Mouse (Mus musculus) stomach, postnatal 0 days (tissue): Measurements from ENCODE around the gene Foxd4. TPM values are rescaled to one million over a fixed set of nuclear protein-coding genes. Genes with fewer than 3 reads are reported as not detected.

Experiments used
- ATAC-seq: fragments of 200-750 bp; cut with Nextera tagmentation; 2 replicates; pipeline ENCODE4 v1.8.0; 2017; ENCODE audit not compliant: low FRiP score, low TSS enrichment
- DNase-seq: peaks from one replicate; pipeline ENCODE4 v3.0.0-alpha.2; 2016; ENCODE audit warnings: low spot score
- H3K27ac ChIP-seq: fragments of 300-500 bp; sonication (generic); replicated peaks from 2 replicates; pipeline ENCODE4 v1.5.1; 2014; ENCODE audit warnings: mild to moderate bottlenecking, control low read depth
- H3K27me3 ChIP-seq: fragments of 300-500 bp; sonication (generic); 2 replicates; pipeline ENCODE4 v1.6.1; 2014; ENCODE audit warnings: low read length; ENCODE audit not compliant: control insufficient read depth, insufficient read depth
- H3K36me3 ChIP-seq: fragments of 300-500 bp; sonication (generic); 2 replicates; pipeline ENCODE4 v1.6.1; 2014; ENCODE audit warnings: low read length, mixed read lengths; ENCODE audit not compliant: control insufficient read depth, insufficient read depth
- H3K4me1 ChIP-seq: fragments of 300-500 bp; sonication (generic); replicated peaks from 2 replicates; pipeline ENCODE4 v1.6.1; 2014; ENCODE audit warnings: antibody characterized with exemption; ENCODE audit not compliant: control insufficient read depth, insufficient read depth
- H3K4me2 ChIP-seq: fragments of 300-500 bp; sonication (generic); replicated peaks from 2 replicates; pipeline ENCODE4 v1.6.1; 2014; ENCODE audit warnings: low read depth, mild to moderate bottlenecking, control low read depth, moderate library complexity
- H3K4me3 ChIP-seq: fragments of 300-500 bp; sonication (generic); 2 replicates; pipeline ENCODE4 v1.5.1; 2014; ENCODE audit warnings: low read depth, low read length, control low read depth
- H3K9ac ChIP-seq: fragments of 300-500 bp; sonication (generic); 2 replicates; pipeline ENCODE4 v1.6.1; 2014; ENCODE audit warnings: mild to moderate bottlenecking, low read length, control low read depth, mixed read lengths
- H3K9me3 ChIP-seq: fragments of 300-500 bp; sonication (generic); 2 replicates; pipeline ENCODE4 v1.6.1; 2016; ENCODE audit warnings: low read length; ENCODE audit not compliant: control insufficient read depth
- CTCF ChIP-seq: IDR thresholded peaks from 2 replicates; pipeline ENCODE4 v1.5.1; 2016; ENCODE audit warnings: antibody characterized with exemption, low read depth, mild to moderate bottlenecking, moderate library complexity
- EP300 ChIP-seq: optimal IDR thresholded peaks from 2 replicates; pipeline ENCODE3; 2016; ENCODE audit warnings: antibody characterized with exemption
- WGBS: fragments of 180-500 bp; shearing (Covaris S2); extraction: QIAGEN DNeasy Blood & Tissue Kit; methylation state at CpG from one replicate; pipeline ENCODE4 v1.1.7; 2014; 5-methylcytosine and 5-hydroxymethylcytosine counted together
- polyA plus RNA-seq: library from polyadenylated mRNA; unstranded; fragments of >200 nt; fragmentation: Nextera tagmentation; extraction: Ambion mirVana; gene quantifications from 2 replicates; pipeline ENCODE4 v1.2.1, GENCODE M21; 2015

The Foxd4 gene
- 0.08 TPM in 1 of 2 replicates, not detected in the other for polyA plus RNA-seq

- TF ChIP-seq CTCF (no peak), EP300 (no peak)
- H3K9ac ChIP-seq, result no peak within 1 kb of the TSS
- no peak within 1 kb of the TSS for H3K27ac ChIP-seq
- 1% methylated on average over 25 of the region's 27 CpGs for WGBS
- ATAC-seq, result no peak
- peak within 1 kb of the TSS; percentile 25 for H3K4me3 ChIP-seq
- no peaks in the 10 kb centered on the region for H3K36me3 ChIP-seq
- H3K4me1 ChIP-seq, result no peaks in the 10 kb centered on the region
- H3K27me3 ChIP-seq, result peaks cover 26% of the 10 kb centered on the region
- peak; percentile 13 for DNase-seq
- H3K9me3 ChIP-seq, result no peaks in the 10 kb centered on the region
- peak within 1 kb of the TSS; percentile 44 for H3K4me2 ChIP-seq
These were observed at the start of gene Foxd4 for GRCm38 (mm10) chr19:24900581-24901220. Gene Foxd4 (minus strand): TSS chr19:24901197.

GRCm38 (mm10) chr19:24945521-24946262 lies 44.7 kb upstream of the Foxd4 start:
- ATAC-seq (no peak), DNase-seq (no peak)
- H3K9me3 ChIP-seq, result no peaks in the 10 kb centered on the region
- TF ChIP-seq CTCF (no peak), EP300 (no peak)
- no peak overlapping the region for H3K4me2 ChIP-seq
- no peaks in the 10 kb centered on the region for H3K27me3 ChIP-seq
- no peaks in the 10 kb centered on the region for H3K36me3 ChIP-seq
- H3K27ac ChIP-seq, result no peak overlapping the region
- no peaks in the 10 kb centered on the region for H3K4me1 ChIP-seq
- no peak overlapping the region for H3K4me3 ChIP-seq
- H3K9ac ChIP-seq, result no peak overlapping the region

GRCm38 (mm10) chr19:24937084-24937483 lies 36.1 kb upstream of the Foxd4 start:
- TF ChIP-seq EP300, result no peak
- TF ChIP-seq CTCF, result no peak
- H3K9ac ChIP-seq, result no peak overlapping the region
- 0 out of 2 replicates have a peak, but pooled peaks cover 3% of the 10 kb centered on the region for H3K36me3 ChIP-seq
- H3K9me3 ChIP-seq, result no peaks in the 10 kb centered on the region
- H3K4me1 ChIP-seq, result no peaks in the 10 kb centered on the region
- H3K4me2 ChIP-seq, result no peak overlapping the region
- H3K4me3 ChIP-seq, result no peak overlapping the region
- ATAC-seq (no peak), DNase-seq (no peak)
- no peaks in the 10 kb centered on the region for H3K27me3 ChIP-seq
- no peak overlapping the region for H3K27ac ChIP-seq
- WGBS, result 55% methylated on average over 1 of the region's 1 CpGs

- Histone ChIP-seq H3K27ac (no peak overlapping the region), H3K9me3 (no peaks in the 10 kb centered on the region), H3K4me2 (no peak overlapping the region), H3K27me3 (no peaks in the 10 kb centered on the region), H3K36me3 (no peaks in the 10 kb centered on the region), H3K9ac (no peak overlapping the region), H3K4me1 (no peaks in the 10 kb centered on the region), H3K4me3 (no peak overlapping the region)
- DNase-seq (no peak), ATAC-seq (no peak)
- 59% methylated on average over 1 of the region's 1 CpGs for WGBS
- TF ChIP-seq EP300 (no peak), CTCF (no peak)
These were observed 28.0 kb upstream of the Foxd4 start for GRCm38 (mm10) chr19:24929041-24929440.

- 89% methylated on average over 5 of the region's 5 CpGs for WGBS
These were observed 19.9 kb upstream of the Foxd4 start for GRCm38 (mm10) chr19:24920866-24921265.

More at GRCm38 (mm10) chr19:24920866-24921265, 19.9 kb upstream of the Foxd4 start:
- Histone ChIP-seq H3K27ac (no peak overlapping the region), H3K4me1 (no peaks in the 10 kb centered on the region), H3K4me3 (no peak overlapping the region), H3K9me3 (no peaks in the 10 kb centered on the region), H3K9ac (no peak overlapping the region), H3K27me3 (no peaks in the 10 kb centered on the region), H3K4me2 (no peak overlapping the region), H3K36me3 (peaks cover 2% of the 10 kb centered on the region; the same call in 1 of the 2 replicates)
- TF ChIP-seq CTCF, result no peak
- TF ChIP-seq EP300, result no peak
- no peak for ATAC-seq
- DNase-seq, result no peak
